Mouse (Mus musculus) adrenal gland, postnatal 10 days (tissue): ENCODE measurements around the gene Fv1. TPM values are rescaled to one million over a fixed set of nuclear protein-coding genes. Genes with fewer than 3 reads are reported as not detected.
"Not testable (repeated sequence)": the region's sequence is repeated elsewhere in the genome, so short reads cannot be mapped to it uniquely, and the experiment has no call there.

Source experiments
- DNase-seq: peaks from one replicate; pipeline ENCODE4 v3.0.0; 2021; ENCODE audit warnings: mixed read lengths
- long read RNA-seq, 2 experiments: library from polyadenylated mRNA; stranded (forward); transcript quantifications; one replicate each; pipeline ENCODE4 v2.0.0; 2021
- total RNA-seq, 2 experiments: library from RNA; stranded (reverse); gene quantifications; 2 replicates each; pipeline ENCODE4 v1.2.3; 2021

The Fv1 gene
- total RNA-seq = 1 to 10 TPM; 7.2 to 9.7 TPM
- long read RNA-seq, experiment 1 = 0 reads
- long read RNA-seq, experiment 2, partial matches to known transcripts = 0 of 4 reads
- long read RNA-seq, experiment 2, other reads (novel, unspliced or antisense) = 1 of 4 reads

DNA sequence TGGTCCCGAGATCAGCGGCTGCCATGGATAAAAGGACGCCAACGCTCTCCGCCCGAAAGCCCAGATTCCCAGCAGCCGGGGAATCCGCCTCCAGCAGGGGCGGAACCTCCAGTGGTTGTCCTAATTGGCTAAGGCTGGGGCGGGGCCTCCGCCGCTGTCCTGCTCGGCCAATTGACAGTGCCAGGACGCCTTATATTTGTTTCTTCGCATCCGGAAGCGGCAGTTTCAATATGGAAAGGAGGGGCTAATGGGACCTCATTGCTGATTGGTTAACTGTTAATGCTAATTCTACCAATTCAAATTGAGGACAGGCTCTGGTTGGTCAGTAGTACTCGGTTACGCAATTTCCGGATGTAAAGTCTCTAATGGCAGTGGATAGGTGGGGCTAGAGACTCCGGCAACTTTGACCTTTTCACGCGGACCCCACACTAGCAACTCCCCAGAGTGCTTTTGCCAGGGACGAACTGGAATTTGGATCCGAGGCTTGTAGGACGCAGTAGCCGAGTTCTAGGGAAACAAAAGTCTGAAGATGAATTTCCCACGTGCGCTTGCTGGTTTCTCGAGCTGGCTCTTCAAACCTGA is at the start of gene Fv1, which contains the start of gene Miip:
Fv1 (plus strand) TSS at position 530 of the 582 bp plus-strand sequence.
Miip (minus strand) TSS at position 367 of the 582 bp plus-strand sequence.
- DNase-seq = peak; percentile 96

DNA sequence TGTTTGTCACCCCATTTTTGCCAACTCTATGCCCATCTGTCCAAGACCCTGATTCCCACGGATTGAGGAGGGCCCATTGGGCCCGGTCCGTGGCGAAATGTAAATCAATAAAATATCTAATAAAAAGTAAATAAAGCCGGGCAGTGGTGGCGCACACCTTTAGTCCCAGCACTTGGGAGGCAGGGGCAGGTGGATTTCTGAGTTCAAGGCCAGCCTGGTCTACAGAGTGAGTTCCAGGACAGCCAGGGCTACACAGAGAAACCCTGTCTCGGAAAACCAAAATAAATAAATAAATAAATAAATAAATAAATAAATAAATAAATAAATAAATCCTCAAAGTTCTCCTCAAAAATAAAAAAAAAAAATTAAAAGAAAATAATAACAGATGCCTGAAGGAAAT is 49.1 kb upstream of the Fv1 start:
- not testable (repeated sequence) for DNase-seq

DNA sequence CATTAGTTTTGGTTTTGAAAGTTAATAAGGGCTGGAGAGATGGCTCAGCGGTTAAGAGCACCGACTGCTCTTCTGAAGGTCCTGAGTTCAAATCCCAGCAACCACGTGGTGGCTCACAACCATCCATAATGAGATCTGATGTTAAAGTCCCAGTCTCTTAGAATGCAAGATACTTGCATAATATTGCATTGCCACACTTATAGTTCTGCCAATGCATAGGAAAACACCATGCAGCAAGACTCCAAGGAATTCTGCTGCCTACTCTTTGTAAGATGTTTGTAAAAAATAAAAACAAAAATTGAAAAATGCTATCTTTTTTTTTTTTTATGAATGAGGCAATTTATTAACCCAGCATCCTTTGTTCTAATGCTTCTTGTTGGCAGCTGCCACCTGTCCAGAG is 47.4 kb upstream of the Fv1 start:
- not testable (repeated sequence) for DNase-seq

DNA sequence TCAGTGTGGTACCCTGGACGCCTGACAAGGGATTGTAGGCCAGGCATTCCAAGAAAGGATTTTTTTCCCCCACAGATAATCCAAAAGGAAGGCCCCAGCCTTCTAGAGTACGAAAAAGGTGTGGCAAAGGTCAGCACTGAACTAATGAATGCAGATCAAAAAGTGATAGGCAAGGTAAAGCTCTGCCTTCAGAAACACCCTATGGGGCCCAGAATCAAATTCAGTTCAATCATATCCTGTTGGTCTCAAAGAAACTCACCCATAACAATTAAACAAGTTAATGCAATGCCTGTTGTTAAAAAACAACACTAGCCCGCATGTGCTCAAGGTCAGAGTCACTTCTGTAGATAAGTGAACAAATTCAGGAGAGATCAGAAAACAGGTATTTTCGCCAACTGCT is 44.4 kb upstream of the Fv1 start:
- DNase-seq = no peak

DNA sequence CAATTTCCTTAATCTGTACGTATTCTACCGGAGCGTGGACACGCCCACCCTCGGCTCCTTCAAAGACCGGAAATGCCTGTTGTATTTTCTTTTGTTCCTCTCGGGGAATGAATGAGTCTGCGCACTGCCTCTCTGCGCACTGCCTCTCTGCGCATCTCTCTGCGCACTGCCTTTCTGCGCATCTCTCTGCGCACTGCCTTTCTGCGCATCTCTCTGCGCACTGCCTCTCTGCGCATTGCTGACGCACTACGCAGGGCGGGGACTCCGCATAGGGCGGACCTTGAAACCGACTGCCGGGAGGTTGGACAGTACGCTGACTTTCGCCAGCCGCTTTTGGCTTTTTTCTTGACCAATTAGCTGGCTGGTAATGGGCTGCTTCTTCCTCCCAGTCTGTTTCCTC is 29.5 kb upstream of the Fv1 start:
- DNase-seq = not testable (repeated sequence)

DNA sequence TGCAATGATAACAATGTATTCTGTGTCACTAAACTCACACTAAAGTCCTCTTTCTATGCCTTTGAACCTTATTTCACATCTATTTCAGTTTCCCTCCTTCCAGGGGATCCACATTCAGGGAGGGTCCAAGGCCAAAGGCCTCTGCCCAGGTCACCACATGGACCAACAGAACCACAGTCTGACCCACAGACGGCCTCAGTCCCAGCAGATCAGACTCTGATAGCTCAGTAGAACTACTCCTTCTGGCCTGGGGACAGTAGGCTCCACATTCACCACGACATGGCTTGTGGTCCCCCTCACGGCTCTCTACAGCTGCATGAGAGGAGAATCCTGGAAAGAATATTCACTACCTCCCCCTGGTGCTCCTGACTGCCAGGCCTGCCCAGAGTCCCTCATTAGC is 25.9 kb upstream of the Fv1 start:
- DNase-seq = no peak

DNA sequence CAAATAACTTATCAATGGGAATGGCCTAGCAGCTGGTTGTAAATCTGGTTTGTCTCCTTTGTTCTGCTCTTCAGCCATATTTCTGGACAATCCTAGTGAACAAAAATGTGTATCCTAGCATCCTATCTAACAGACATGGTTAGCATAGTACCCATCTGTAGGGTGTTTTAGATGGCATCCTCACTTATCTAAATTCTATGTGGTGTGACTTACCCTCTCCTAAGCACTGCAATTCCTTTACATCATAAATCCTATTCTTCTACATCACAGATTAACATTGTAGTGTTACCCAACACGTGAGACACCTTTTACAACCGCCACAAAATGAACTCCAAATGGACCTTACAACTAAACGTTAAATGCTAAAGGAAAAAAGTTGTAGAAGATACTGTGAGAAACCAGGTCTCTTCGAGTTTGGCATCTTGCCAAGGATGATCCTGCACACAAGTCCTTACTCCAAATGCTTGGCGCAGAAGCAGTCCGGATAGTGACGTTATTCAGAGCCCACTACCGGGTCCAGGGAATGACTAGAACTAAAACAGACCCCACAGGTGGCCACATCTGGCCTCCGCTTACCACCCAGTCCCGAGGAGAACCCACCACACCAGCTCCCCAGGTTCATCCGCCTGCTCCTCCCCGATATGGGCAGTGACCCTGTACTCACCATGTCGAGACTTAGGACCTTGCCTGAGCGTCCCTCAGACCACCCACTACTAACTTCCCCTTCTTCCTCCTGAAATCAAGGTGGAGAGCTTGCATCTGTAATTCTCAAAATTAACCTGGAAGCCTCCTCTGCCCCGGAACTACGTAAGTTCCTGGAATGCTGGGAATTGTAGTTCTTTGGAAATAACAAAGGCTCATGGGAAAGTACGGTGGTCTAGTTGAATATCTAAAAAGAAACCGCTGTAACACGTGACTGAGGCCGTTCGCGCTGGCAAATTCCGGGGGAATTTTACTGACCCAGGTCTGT is 20.9 kb upstream of the Fv1 start, which contains the start of gene Zfp933:
Zfp933 (minus strand) TSS at position 753 of the 970 bp plus-strand sequence.
- peak; percentile 76 for DNase-seq

DNA sequence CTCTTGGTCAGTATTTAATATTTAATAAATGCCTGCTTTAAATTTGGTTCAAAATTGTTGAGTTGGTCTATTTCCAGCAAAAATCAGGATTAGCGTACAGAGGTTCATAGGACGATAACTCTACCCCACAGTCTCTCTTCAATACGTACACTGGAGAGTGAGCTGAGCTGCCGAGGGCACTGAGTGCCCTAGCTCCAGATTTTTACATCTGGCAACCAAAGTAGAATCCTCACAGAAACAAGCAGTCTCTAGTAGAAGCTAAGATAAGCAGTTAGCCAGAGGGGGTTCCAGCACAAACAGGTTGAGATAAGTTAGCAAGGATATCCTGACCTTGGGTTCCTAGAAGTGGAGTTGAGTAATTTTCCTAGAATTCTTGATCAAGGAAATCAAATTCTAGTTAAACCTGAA is 20.2 kb upstream of the Fv1 start:
- DNase-seq = no peak

DNA sequence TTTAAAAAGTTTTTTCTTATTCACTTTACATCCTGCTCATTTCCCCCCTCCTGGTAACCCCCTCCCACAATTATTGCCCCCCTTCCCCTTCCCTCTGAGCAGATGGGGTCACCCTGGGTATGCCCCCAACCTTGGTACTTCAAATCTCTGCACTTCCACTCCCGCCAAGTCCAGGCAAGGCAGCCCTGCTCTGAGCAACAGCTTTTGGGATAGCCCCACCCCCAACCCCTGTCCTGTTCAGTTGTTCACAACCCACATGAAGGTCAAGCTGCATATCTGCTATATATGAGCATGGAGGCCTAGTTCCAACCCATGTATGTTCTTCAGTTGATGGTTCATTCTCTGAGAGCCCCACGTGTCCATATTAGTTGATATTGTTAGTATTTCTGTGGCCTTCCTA is 18.0 kb upstream of the Fv1 start:
- DNase-seq = no peak

DNA sequence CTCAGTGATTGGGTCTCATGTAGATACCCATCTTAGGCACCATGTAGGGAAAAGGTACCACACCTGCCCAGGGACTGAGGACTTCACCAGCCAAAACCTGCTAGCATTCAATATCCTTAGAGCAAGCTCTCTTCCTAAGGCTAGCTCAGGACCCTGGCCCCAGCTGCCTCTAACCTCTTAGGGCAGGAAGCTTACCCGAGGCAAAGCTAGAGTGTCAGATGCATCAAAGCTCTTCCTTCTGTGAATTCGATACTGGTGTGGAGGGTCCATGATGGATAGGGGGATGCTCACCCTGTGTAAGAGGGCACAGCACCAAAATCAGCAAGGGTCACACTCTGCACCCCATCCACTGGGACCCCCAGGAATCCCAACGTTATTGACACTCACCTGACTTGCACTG is 6.7 kb upstream of the Fv1 start:
- DNase-seq = no peak

DNA sequence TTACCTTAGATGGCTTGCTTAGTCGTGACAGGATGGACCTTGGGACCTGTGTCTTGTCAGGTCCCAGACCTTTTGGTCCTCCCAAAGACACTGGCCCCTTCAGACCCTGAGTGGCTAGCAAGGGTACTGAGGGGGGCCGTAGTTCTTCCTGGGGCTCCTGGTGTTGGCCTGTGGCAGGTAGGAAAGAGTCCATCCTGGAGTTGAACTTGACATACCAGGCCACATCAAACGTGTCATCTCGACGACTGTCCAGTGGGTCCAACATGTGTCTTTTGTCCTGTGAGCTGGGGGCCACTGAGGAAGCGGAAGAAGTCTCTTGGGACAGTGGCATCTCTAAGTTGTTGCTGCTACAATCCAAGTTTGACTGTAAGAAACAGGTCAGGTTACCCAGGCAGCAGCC is 3.1 kb upstream of the Fv1 start:
- DNase-seq = no peak

DNA sequence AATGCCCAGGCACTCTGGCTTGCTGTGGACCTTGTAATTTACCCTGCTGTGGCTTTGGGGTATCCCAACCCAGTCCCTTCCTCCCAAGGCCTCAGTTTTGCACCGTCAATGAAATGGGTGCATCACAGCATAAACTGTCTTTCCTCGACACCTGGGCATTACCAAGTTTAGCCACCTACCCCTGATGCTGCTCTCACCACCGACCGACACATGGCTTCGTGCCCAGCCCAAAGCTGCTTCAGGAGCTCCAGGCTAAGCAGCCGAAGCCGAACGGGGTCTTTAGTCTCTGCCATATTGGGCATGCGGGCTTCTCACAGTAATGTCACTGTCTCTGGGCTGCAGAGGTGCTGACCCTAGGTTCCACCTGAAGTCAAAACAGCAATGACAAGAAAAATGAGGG is 2.7 kb upstream of the Fv1 start:
- DNase-seq = no peak

DNA sequence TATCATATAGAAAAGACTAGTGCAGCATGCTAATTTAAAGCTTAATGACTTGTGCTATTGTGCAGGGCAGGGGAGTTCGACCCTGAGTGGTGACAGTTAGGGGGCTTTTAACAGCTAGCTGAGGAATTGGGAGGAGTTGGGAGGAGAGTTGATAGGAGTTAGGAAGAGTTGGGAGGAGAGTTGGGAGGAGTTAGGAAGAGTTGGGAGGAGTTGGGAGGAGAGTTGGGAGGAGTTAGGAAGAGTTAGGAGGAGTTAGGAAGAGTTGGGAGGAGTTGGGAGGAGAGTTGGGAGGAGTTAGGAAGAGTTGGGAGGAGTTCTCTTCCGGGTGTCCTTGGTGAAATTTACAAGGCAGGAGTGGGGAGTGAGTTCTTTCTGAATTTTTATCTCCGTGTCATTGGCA is 2.0 kb upstream of the Fv1 start:
- DNase-seq = not testable (repeated sequence)

DNA sequence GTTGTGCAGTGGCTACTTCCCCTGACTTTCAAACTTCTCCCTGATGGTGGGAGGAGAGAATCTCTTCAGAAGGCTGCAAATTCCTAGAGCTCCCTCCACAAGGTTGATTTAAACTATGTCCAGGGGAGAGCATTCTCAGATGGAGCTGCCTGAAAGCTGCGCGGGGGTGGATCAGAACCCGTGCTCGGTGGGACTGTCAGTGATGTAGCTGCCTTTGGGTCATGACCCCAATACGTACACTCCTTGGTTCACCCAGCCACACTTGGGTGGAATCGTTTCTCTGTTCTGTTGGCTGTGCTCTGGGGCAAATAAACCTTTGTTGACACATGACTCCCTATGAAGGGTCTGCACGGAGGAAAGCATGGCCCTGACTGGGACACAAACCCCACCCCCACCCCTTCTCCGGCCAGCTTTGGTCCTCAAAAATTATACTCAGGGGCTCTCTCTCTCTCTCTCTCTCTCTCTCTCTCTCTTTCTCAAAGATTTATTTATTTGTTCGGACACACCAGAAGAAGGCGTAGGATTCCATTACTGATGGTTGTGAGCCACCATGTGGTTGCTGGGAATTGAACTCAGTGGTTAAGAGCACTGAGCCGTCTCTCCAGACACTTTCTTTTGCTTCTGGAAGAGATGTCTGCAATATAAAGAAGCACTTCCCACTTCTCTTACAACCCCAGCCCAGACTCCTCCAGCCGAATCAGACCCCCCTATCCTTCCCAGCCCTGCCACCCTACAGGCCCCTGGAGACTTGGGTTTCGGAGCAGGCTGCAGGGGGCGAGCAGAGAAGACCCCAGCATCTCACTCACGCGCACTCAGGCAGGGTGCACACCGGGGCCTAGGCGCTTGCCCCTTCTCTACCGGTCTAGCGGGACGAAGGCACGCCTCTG is 973 bp upstream of the Fv1 start:
- no peak for DNase-seq

DNA sequence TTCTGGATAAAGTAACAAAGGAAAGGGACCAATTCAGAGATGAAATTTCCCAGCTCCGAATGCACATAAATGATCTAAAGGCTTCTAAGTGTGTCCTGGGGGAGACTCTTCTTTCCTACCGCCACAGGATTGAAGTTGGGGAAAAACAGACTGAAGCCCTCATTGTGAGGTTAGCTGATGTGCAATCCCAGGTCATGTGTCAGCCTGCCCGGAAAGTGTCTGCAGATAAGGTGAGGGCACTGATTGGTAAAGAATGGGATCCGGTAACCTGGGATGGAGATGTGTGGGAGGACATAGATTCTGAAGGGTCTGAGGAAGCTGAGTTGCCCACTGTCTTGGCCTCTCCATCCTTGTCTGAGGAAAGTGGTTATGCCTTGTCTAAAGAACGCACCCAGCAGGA is 459 bp downstream of the Fv1 start:
- no peak for DNase-seq

DNA sequence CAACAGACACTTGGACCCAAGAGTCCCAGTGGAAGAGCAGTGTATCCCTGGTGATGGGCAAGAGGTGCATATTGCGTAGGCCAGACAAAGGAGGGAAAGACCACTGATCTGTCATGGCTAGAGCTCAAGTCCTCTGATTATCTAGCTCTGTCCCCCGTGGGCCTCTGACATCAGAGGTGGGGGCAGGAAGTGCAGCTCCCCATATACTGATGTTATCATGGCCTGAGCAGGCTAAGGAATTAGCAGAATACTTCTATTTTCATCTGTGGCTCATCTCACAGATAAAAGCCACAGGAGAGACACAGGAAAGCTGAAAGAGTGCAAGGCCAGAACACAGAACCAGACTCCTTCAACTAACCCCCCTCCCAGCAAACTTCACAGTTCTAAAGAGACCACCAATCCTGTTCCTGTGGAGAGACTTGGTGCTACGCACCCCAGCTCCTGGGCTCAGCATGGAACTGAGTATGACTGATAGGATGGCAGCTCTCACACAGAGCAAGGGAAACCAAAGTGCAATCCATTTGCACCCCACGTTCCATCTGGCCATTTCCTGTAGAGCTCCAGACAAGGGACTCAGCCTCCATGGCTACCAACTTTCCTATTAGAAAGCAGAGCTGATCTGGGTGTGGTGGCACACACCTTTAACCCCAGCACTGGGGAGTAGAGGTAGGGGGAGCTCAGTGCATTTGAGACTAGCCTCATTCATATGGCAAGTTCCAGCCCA is 7.2 kb downstream of the Fv1 start:
- no peak for DNase-seq

DNA sequence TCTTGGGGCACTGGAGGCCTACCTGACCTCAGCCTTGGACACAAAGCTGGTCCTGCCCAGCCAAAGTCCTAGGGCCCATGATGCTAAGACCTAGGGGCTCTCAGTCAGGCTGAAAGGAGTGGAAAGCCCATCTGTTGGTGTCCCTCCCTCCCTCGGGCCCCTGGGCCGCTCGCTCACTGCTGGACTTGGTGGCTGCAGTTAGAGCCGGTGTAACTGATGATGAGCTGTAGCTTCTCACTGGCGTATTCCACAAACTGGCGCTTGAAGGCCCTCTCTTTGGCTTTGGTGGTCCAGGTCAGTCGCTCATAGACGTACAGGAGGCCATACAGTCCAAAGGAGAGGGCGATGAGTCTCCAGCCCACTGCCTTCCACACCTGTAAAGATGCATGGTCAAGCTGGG is 9.8 kb downstream of the Fv1 start:
- no peak for DNase-seq

DNA sequence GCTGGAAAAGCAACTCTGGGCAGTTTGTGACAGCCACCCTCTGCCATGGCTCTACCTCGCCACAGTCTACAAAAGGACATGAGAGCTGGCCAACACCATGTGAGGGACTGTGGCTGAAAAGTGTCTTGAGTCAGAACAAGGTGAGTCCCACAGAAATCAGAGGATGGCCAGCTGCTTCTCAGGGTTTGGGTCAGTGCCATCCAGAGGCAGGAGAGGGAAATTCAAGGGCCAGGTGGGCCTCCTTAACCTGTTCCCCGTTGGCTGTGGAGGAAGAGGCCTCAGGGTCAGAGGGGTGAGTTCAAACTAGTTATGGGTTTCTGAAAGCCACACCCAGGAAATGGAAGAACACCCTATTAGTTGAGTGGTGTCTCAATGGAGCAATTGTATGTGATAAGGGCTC is 10.7 kb downstream of the Fv1 start:
- no peak for DNase-seq

DNA sequence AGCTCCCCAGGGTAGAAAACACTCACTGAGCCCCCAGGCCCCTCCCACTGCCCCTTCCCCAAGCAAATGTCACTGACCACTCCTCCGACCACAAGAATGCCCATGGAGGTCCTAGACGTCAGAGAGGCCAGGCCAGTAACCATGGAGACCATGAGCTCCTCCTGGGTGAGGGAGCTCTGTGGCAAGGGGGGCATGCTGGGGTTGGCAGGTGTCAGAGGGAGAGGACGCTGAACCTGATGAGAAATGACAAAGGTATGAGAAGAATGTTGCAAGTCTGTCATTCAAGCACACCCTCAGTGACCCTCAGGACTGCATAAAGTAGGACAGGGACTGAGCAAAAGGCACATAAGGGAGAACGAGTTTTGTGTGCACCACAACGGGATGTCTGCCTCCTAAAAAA is 11.1 kb downstream of the Fv1 start:
- DNase-seq = no peak

DNA sequence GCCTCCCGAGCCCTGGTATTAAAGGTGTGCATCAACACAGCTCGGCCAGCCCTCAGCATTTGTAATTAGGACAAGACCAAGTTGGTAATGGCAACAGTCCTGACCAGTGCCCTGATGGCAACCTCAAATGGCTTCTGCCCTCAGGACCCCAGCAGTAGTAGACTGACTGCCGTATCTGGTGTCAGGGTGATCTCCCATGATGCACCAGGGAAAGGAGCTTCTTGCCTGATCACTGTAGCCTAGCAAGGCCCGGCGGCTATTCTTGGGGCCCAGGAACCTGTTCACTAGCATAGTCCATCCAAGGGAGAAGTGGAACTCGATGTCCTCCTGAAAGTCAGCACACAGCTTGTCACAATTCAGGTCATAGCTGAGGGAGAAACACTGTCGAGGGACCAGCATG is 13.0 kb downstream of the Fv1 start:
- no peak for DNase-seq

DNA sequence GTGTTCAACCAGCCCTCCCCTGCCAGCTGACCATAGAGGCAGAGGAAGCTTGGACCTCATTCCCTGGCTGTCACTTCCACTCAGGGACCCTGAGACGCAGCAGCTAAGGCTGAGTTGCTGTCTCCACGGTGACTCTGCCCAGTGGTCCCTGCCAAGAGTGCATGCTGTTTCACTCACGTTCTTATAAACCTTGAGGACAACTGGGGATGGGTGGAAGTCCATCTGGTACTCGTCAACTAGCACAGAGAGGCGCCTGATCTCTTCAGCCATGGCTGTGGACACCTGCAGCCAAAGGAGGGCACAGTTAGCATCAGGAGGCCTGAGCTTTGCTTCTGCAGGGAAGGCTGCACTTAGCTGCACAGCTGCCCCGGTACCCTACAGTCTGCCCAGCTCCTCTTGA is 14.3 kb downstream of the Fv1 start:
- DNase-seq = no peak

DNA sequence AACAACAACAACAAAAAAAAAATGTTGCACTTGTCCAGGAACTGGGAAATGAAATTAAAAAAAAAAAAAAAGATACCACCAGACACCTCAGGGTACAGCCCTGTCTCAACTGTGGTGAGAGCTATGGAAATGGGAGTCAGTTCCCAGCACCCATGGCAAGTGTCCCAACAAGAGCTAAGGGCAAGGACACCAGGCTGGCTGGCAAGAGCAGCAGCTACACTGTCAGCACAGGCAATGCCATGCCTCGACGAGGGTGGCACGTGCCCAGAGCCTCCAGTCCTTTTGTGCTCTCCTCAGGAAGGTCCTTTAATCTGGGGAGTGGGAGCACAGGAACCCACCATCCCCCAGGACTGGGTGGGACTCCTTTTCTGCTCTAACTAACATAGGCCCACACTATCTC is 15.4 kb downstream of the Fv1 start:
- DNase-seq = peak; percentile 34
